Mouse (Mus musculus) frontal cortex, adult (tissue): ENCODE data around the gene Phactr4.

Experiments
- ATAC-seq: cut with Nextera tagmentation; 2 replicates; pipeline ENCODE4 v1.9.2; 2017; ENCODE audit warnings: mild to moderate bottlenecking, moderate library complexity, mixed read lengths; ENCODE audit not compliant: low TSS enrichment

Phactr4 gene

GRCm38 (mm10) chr4:132411322-132412094 lies 10.8 kb downstream of the Phactr4 start:
- peak; percentile 34; the same call in 1 of the 2 replicates for ATAC-seq

GRCm38 (mm10) chr4:132409587-132410229 lies 12.6 kb downstream of the Phactr4 start:
- ATAC-seq, result no peak

- ATAC-seq, result no peak
These were observed 15.7 kb downstream of the Phactr4 start for GRCm38 (mm10) chr4:132406393-132407189.

GRCm38 (mm10) chr4:132404588-132404987 lies 17.7 kb downstream of the Phactr4 start:
- no peak for ATAC-seq

- ATAC-seq, result peak; percentile 67
These were observed 19.1 kb downstream of the Phactr4 start for GRCm38 (mm10) chr4:132403063-132403660.

- no peak for ATAC-seq
These were observed 21.3 kb downstream of the Phactr4 start for GRCm38 (mm10) chr4:132401016-132401415.

GRCm38 (mm10) chr4:132398863-132399262 lies 23.4 kb downstream of the Phactr4 start:
- no peak for ATAC-seq

GRCm38 (mm10) chr4:132398045-132398774 lies 24.1 kb downstream of the Phactr4 start:
- ATAC-seq, result peak; percentile 44

GRCm38 (mm10) chr4:132397120-132397519 lies 25.2 kb downstream of the Phactr4 start:
- no peak for ATAC-seq

GRCm38 (mm10) chr4:132396251-132396650 lies 26.0 kb downstream of the Phactr4 start:
- ATAC-seq, result no peak

- ATAC-seq, result no peak
These were observed 31.1 kb downstream of the Phactr4 start for GRCm38 (mm10) chr4:132391063-132391740.

GRCm38 (mm10) chr4:132389302-132389701 lies 33.0 kb downstream of the Phactr4 start:
- ATAC-seq, result no peak

GRCm38 (mm10) chr4:132387617-132388016 lies 34.7 kb downstream of the Phactr4 start:
- no peak for ATAC-seq

GRCm38 (mm10) chr4:132386846-132387245 lies 35.4 kb downstream of the Phactr4 start:
- ATAC-seq, result no peak

GRCm38 (mm10) chr4:132385771-132386410 lies 36.4 kb downstream of the Phactr4 start:
- no peak for ATAC-seq

GRCm38 (mm10) chr4:132383455-132383854 lies 38.8 kb downstream of the Phactr4 start:
- no peak for ATAC-seq

GRCm38 (mm10) chr4:132382296-132382695 lies 40.0 kb downstream of the Phactr4 start:
- ATAC-seq, result no peak

- ATAC-seq, result no peak
These were observed 41.2 kb downstream of the Phactr4 start for GRCm38 (mm10) chr4:132380965-132381616.

GRCm38 (mm10) chr4:132373820-132374219 lies 48.5 kb downstream of the Phactr4 start:
- ATAC-seq, result no peak
